Comparison of ENCODE assay signal across 9 mouse cellular contexts in the genomic region with DNA sequence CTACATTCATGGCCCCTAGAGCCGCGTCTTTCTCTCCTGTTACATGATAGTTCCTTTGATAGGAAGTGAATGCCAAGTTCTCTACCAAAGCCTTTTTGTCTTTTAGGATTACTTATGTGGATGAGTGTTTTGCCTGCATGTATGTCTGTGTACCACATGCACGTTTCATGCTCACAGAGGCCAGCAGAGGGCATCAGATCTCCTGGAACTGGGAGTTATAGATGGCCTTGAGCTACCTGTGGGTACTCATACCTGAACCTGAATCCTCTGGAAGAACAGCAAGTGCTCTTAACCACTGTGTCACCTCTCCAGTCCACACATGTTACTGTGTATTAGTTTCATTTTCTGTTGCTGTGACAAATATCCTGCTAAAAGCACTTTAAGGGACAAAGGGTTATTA. TPM values are rescaled to one million over a fixed set of nuclear protein-coding genes. Genes with fewer than 3 reads are reported as not detected.
DNase-seq lines count a peak whose midpoint lies in the region; ATAC-seq and TF ChIP-seq lines count a peak whose summit lies in the region.
"Had no signal": no experiment of that assay in that cellular context is flagged by ENCODE, and none has a peak within 500 bp of the region (broad histone marks: within the 10 kb centered on the region; RNA-seq: fewer than 3 reads in every experiment).

No protein-coding gene starts in this region.

- TF ChIP-seq EP300 in heart, postnatal 0 days (IDR thresholded peaks at IDR 0.05; ENCODE audit: low read depth) = no peak

- H3K9ac ChIP-seq in heart, postnatal 0 days (replicated peaks; ENCODE audit: low read depth, low read length) = no peak overlapping the region
- H3K9ac ChIP-seq in heart, embryonic 12.5 days = no peak overlapping the region
- H3K9ac ChIP-seq: embryonic facial prominence, embryonic 15.5 days had no signal

- TF ChIP-seq CTCF in heart, postnatal 0 days (IDR thresholded peaks at IDR 0.05; ENCODE audit: low read depth) = peak; percentile 61
- TF ChIP-seq CTCF in spleen, adult 2 months (IDR thresholded peaks at IDR 0.05; ENCODE audit: extremely low read depth, insufficient read depth, insufficient read length, insufficient replicate concordance) = peak; percentile 52; the same call in 1 of the 2 replicates

- H3K27ac ChIP-seq in heart, postnatal 0 days (ENCODE audit: low read depth) = no peak overlapping the region
- no peak overlapping the region for H3K27ac ChIP-seq in heart, embryonic 12.5 days (ENCODE audit: poor library complexity, severe bottlenecking)
- H3K27ac ChIP-seq in spleen, adult 2 months (ENCODE audit: insufficient read depth, low read length) = no peak overlapping the region
- H3K27ac ChIP-seq: embryonic facial prominence, embryonic 15.5 days had no signal

- ATAC-seq in heart, postnatal 0 days (ENCODE audit: insufficient read depth, low read depth) = no peak
- no peak for ATAC-seq in heart, embryonic 12.5 days (ENCODE audit: insufficient number of reproducible peaks, low FRiP score)
- ATAC-seq in frontal cortex, adult (ENCODE audit: low TSS enrichment) = no peak

- H3K27me3 ChIP-seq in heart, postnatal 0 days (ENCODE audit: control insufficient read depth, insufficient read depth, low read length) = peaks cover 11% of the 10 kb centered on the region; the same call in 1 of the 2 replicates
- H3K27me3 ChIP-seq in heart, embryonic 12.5 days (replicated peaks) = peaks cover 9% of the 10 kb centered on the region
- peaks cover 18% of the 10 kb centered on the region for H3K27me3 ChIP-seq in spleen, adult 2 months (ENCODE audit: control insufficient read depth, insufficient read depth, low read length)

- peaks cover 17% of the 10 kb centered on the region for H3K4me1 ChIP-seq in heart, postnatal 0 days (ENCODE audit: control insufficient read depth, insufficient read depth)
- H3K4me1 ChIP-seq in heart, embryonic 12.5 days (replicated peaks) = peaks cover 12% of the 10 kb centered on the region
- H3K4me1 ChIP-seq in spleen, adult 2 months (ENCODE audit: control insufficient read depth, insufficient read depth, insufficient read length) = peaks cover 11% of the 10 kb centered on the region

- no peak for TF ChIP-seq POLR2A in spleen, adult 2 months (IDR thresholded peaks at IDR 0.05; ENCODE audit: low read depth, low read length)

- no peak overlapping the region for H3K4me2 ChIP-seq in heart, postnatal 0 days (ENCODE audit: low read depth, low read length)
- H3K4me2 ChIP-seq in heart, embryonic 12.5 days = no peak overlapping the region
- H3K4me2 ChIP-seq: embryonic facial prominence, embryonic 15.5 days had no signal

- peak; percentile 31 for DNase-seq in heart, postnatal 0 days (ENCODE audit: low spot score)
- peak; percentile 64 for DNase-seq in CD4-positive helper T cell, adult 2 months (ENCODE audit: low read depth, low spot score)
- DNase-seq in T-cell, adult 2 months (ENCODE audit: low spot score) = peak; percentile 58
- peak; percentile 73 for DNase-seq in kidney, postnatal 10 days
- peak; percentile 36 to 60 for DNase-seq in spleen, adult 2 months (ENCODE audit: low read depth in 1 of 2, low spot score in 2 of 2)
- DNase-seq in layer of hippocampus, postnatal 14 days (ENCODE audit: low spot score in 2 of 2) = no peak

- H3K4me3 ChIP-seq in heart, postnatal 0 days (ENCODE audit: low read depth, low read length) = no peak overlapping the region
- H3K4me3 ChIP-seq in heart, embryonic 12.5 days = no peak overlapping the region
- no peak overlapping the region for H3K4me3 ChIP-seq in spleen, adult 2 months (ENCODE audit: extremely low read depth, insufficient read depth, insufficient read length)
- H3K4me3 ChIP-seq: embryonic facial prominence, embryonic 15.5 days had no signal

- H3K9me3 ChIP-seq in heart, postnatal 0 days (replicated peaks; ENCODE audit: control insufficient read depth, low read length) = no peaks in the 10 kb centered on the region
- no peaks in the 10 kb centered on the region for H3K9me3 ChIP-seq in heart, embryonic 12.5 days (replicated peaks)
- H3K9me3 ChIP-seq: embryonic facial prominence, embryonic 15.5 days had no signal

- WGBS in heart, postnatal 0 days = 68% methylated on average over 3 of the region's 3 CpGs
- WGBS in heart, embryonic 12.5 days = 77% methylated on average over 3 of the region's 3 CpGs
- 81% methylated on average over 3 of the region's 3 CpGs for WGBS in spleen, adult 2 months

- H3K36me3 ChIP-seq in heart, postnatal 0 days (replicated peaks; ENCODE audit: control insufficient read depth, insufficient read depth, low read length) = peaks cover 63% of the 10 kb centered on the region
- H3K36me3 ChIP-seq in heart, embryonic 12.5 days = peaks cover 69% of the 10 kb centered on the region
- peaks cover 23% of the 10 kb centered on the region for H3K36me3 ChIP-seq in spleen, adult 2 months (ENCODE audit: control insufficient read depth, insufficient read depth, low read length)

RNA-seq across cellular contexts. Expression of gene Abcg4, which starts 4.1 kb away (rescaled TPM):
- total RNA-seq in heart, postnatal 0 days (2014; rRNA removed; ENCODE audit: low replicate concordance) = 1.7 and 2.1 TPM in 2 replicates
- polyA plus RNA-seq in heart, postnatal 0 days (2015; fragmentation: Nextera tagmentation; extraction: Ambion mirVana) = 0.49 and 0.69 TPM in 2 replicates
- polyA plus RNA-seq in heart, embryonic 12.5 days (2016; fragmentation: Nextera tagmentation; extraction: Ambion mirVana) = 4.3 and 4.6 TPM in 2 replicates
- 12.3 and 22.3 TPM in 2 replicates for polyA plus RNA-seq in spleen, adult 2 months (2012; rRNA removed)
- total RNA-seq in layer of hippocampus, postnatal 14 days (2021) = 10 to 100 TPM; 69.3 to 75.8 TPM

RNA-seq across cellular contexts. Expression of gene Hinfp, which starts 13.0 kb away (rescaled TPM):
- 14.8 and 26.3 TPM in 2 replicates for total RNA-seq in heart, postnatal 0 days (2014; rRNA removed; ENCODE audit: low replicate concordance)
- 7.6 and 9.4 TPM in 2 replicates for polyA plus RNA-seq in heart, postnatal 0 days (2015; fragmentation: Nextera tagmentation; extraction: Ambion mirVana)
- polyA plus RNA-seq in heart, embryonic 12.5 days (2016; fragmentation: Nextera tagmentation; extraction: Ambion mirVana) = 16.5 and 18.3 TPM in 2 replicates
- polyA plus RNA-seq in spleen, adult 2 months (2012; rRNA removed) = 24.7 and 25.2 TPM in 2 replicates
- 10 to 100 TPM; 26.0 to 28.5 TPM for total RNA-seq in layer of hippocampus, postnatal 14 days (2021)

RNA-seq across cellular contexts. Expression of gene Nlrx1, which starts 24.1 kb away (rescaled TPM):
- total RNA-seq in heart, postnatal 0 days (2014; rRNA removed; ENCODE audit: low replicate concordance) = 10.4 and 15.4 TPM in 2 replicates
- polyA plus RNA-seq in heart, postnatal 0 days (2015; fragmentation: Nextera tagmentation; extraction: Ambion mirVana) = 8.9 and 10.2 TPM in 2 replicates
- 6.9 and 7.7 TPM in 2 replicates for polyA plus RNA-seq in heart, embryonic 12.5 days (2016; fragmentation: Nextera tagmentation; extraction: Ambion mirVana)
- 8.4 and 10.7 TPM in 2 replicates for polyA plus RNA-seq in spleen, adult 2 months (2012; rRNA removed)
- total RNA-seq in layer of hippocampus, postnatal 14 days (2021) = 10 to 100 TPM in 1 of 2 experiments, 1 to 10 TPM in 1; 10.0 to 12.2 TPM

RNA-seq across cellular contexts. Expression of gene C2cd2l, which starts 27.6 kb away (rescaled TPM):
- 14.5 and 16.8 TPM in 2 replicates for total RNA-seq in heart, postnatal 0 days (2014; rRNA removed; ENCODE audit: low replicate concordance)
- polyA plus RNA-seq in heart, postnatal 0 days (2015; fragmentation: Nextera tagmentation; extraction: Ambion mirVana) = 4.7 and 5.0 TPM in 2 replicates
- polyA plus RNA-seq in heart, embryonic 12.5 days (2016; fragmentation: Nextera tagmentation; extraction: Ambion mirVana) = 8.6 and 10.3 TPM in 2 replicates
- 28.0 and 38.5 TPM in 2 replicates for polyA plus RNA-seq in spleen, adult 2 months (2012; rRNA removed)
- 100 to 1,000 TPM; 128 to 144 TPM for total RNA-seq in layer of hippocampus, postnatal 14 days (2021)

RNA-seq across cellular contexts. Expression of gene Dpagt1, which starts 33.3 kb away (rescaled TPM):
- 27.6 and 33.3 TPM in 2 replicates for total RNA-seq in heart, postnatal 0 days (2014; rRNA removed; ENCODE audit: low replicate concordance)
- polyA plus RNA-seq in heart, postnatal 0 days (2015; fragmentation: Nextera tagmentation; extraction: Ambion mirVana) = 24.5 and 25.2 TPM in 2 replicates
- 29.7 and 31.4 TPM in 2 replicates for polyA plus RNA-seq in heart, embryonic 12.5 days (2016; fragmentation: Nextera tagmentation; extraction: Ambion mirVana)
- polyA plus RNA-seq in spleen, adult 2 months (2012; rRNA removed) = 24.0 and 25.2 TPM in 2 replicates
- total RNA-seq in layer of hippocampus, postnatal 14 days (2021) = 10 to 100 TPM; 16.2 to 16.3 TPM

Comparison
In these comparisons a context has a peak if more than half of its experiments do, and no peak if none do; other contexts are left out.
1. DNase-seq: peak in heart, postnatal 0 days (single experiment), CD4-positive helper T cell, adult 2 months (single experiment), T-cell, adult 2 months (single experiment), kidney, postnatal 10 days (single experiment) and spleen, adult 2 months (2 of 2); none in layer of hippocampus, postnatal 14 days (0 of 2).